Mouse (Mus musculus): ENCODE measurements around the gene Cnpy1.

The Cnpy1 gene

GRCm38 (mm10) chr5:28191201-28192098 lies 54.2 kb downstream of the Cnpy1 start:
- DNase-seq (ENCODE audit: low spot score in 2 of 2), result no peak

- DNase-seq (ENCODE audit: low spot score in 2 of 2), result no peak
These were observed 66.3 kb downstream of the Cnpy1 start for GRCm38 (mm10) chr5:28179237-28179790.

GRCm38 (mm10) chr5:28178322-28178721 lies 67.3 kb downstream of the Cnpy1 start:
- no peak for DNase-seq (ENCODE audit: low spot score in 2 of 2)

- DNase-seq (ENCODE audit: low spot score in 2 of 2), result no peak
These were observed 69.0 kb downstream of the Cnpy1 start for GRCm38 (mm10) chr5:28176585-28176984.

GRCm38 (mm10) chr5:28176023-28176422 lies 69.6 kb downstream of the Cnpy1 start:
- DNase-seq (ENCODE audit: low spot score in 2 of 2), result no peak

- no peak for DNase-seq (ENCODE audit: low spot score in 2 of 2)
These were observed 70.1 kb downstream of the Cnpy1 start for GRCm38 (mm10) chr5:28175570-28175919.

GRCm38 (mm10) chr5:28174876-28175569 lies 70.6 kb downstream of the Cnpy1 start:
- peak in 1 of 2 experiments; percentile 69 for DNase-seq (ENCODE audit: low spot score in 2 of 2)

- no peak for DNase-seq (ENCODE audit: low spot score in 2 of 2)
These were observed 71.5 kb downstream of the Cnpy1 start for GRCm38 (mm10) chr5:28174086-28174485.

GRCm38 (mm10) chr5:28173674-28174073 lies 71.9 kb downstream of the Cnpy1 start:
- no peak for DNase-seq (ENCODE audit: low spot score in 2 of 2)

GRCm38 (mm10) chr5:28172921-28173670 lies 72.5 kb downstream of the Cnpy1 start:
- no peak for DNase-seq (ENCODE audit: low spot score in 2 of 2)

GRCm38 (mm10) chr5:28172261-28172920 lies 73.2 kb downstream of the Cnpy1 start:
- DNase-seq (ENCODE audit: low spot score in 2 of 2), result no peak

- DNase-seq (ENCODE audit: low spot score in 2 of 2), result no peak
These were observed 73.9 kb downstream of the Cnpy1 start for GRCm38 (mm10) chr5:28171667-28172066.

GRCm38 (mm10) chr5:28170892-28171291 lies 74.7 kb downstream of the Cnpy1 start:
- DNase-seq (ENCODE audit: low spot score in 2 of 2), result no peak

- no peak for DNase-seq (ENCODE audit: low spot score in 2 of 2)
These were observed 75.5 kb downstream of the Cnpy1 start for GRCm38 (mm10) chr5:28170081-28170480.

- no peak for DNase-seq (ENCODE audit: low spot score in 2 of 2)
These were observed 76.3 kb downstream of the Cnpy1 start for GRCm38 (mm10) chr5:28169166-28169801.

GRCm38 (mm10) chr5:28168253-28169165 lies 77.1 kb downstream of the Cnpy1 start:
- DNase-seq (ENCODE audit: low spot score in 2 of 2), result no peak

GRCm38 (mm10) chr5:28167611-28168252 lies 77.9 kb downstream of the Cnpy1 start:
- no peak for DNase-seq (ENCODE audit: low spot score in 2 of 2)

- peak in 1 of 2 experiments; percentile 47 for DNase-seq (ENCODE audit: low spot score in 2 of 2)
These were observed 79.1 kb downstream of the Cnpy1 start for GRCm38 (mm10) chr5:28166256-28167231.
